Mouse (Mus musculus): Measurements from ENCODE around the gene Ccdc78.

- TF ChIP-seq POLR2A (IDR thresholded peaks at IDR 0.05; ENCODE audit: insufficient read length, low read depth) (no peak), TCF12 (IDR thresholded peaks at IDR 0.05; ENCODE audit: insufficient read depth, poor library complexity, severe bottlenecking) (no peak), USF1 (IDR thresholded peaks at IDR 0.05; ENCODE audit: low read depth) (no peak), SRF (IDR thresholded peaks at IDR 0.05; ENCODE audit: control insufficient read depth, insufficient read length, low read depth) (no peak), MYOG (IDR thresholded peaks at IDR 0.05; ENCODE audit: control insufficient read depth in 1 of 3, insufficient read depth in 1 of 3, insufficient read length in 2 of 3, low read depth in 2 of 3) (no peak), E2F4 (IDR thresholded peaks at IDR 0.05; ENCODE audit: insufficient read depth) (no peak)
Observed at GRCm38 (mm10) chr17:25755086-25755485, 31.3 kb upstream of the Ccdc78 start.
